Mouse (Mus musculus) c-Kit-positive CD71-positive TER-119-negative erythroid progenitor cells, embryonic 14.5 days (primary cell): ENCODE results near the gene Zfp57.
"Not testable (repeated sequence)": the region's sequence is repeated elsewhere in the genome, so short reads cannot be mapped to it uniquely, and the experiment has no call there.

ENCODE experiments used
- DNase-seq: peaks from one replicate; pipeline ENCODE4 v3.0.0-alpha.2; 2013; ENCODE audit warnings: low read depth

Gene Zfp57

GRCm38 (mm10) chr17:37000863-37001262, at the start of gene Zfp57:
Gene Zfp57, plus strand, starts transcription at chr17:37001163.
- DNase-seq = no peak

GRCm38 (mm10) chr17:36952631-36953030, 48.3 kb upstream of the Zfp57 start:
- DNase-seq = no peak

GRCm38 (mm10) chr17:36953062-36953461, 47.9 kb upstream of the Zfp57 start:
- DNase-seq = no peak

- peak; percentile 94 for DNase-seq
Measured at GRCm38 (mm10) chr17:36957999-36958743, 42.8 kb upstream of the Zfp57 start, which contains the start of the genes Znrd1 and Znrd1as. Gene Znrd1, minus strand, starts transcription at chr17:36958559. Gene Znrd1as, plus strand, starts transcription at chr17:36958592.

- no peak for DNase-seq
Measured at GRCm38 (mm10) chr17:36958884-36959283, 42.1 kb upstream of the Zfp57 start.

GRCm38 (mm10) chr17:36961125-36961524, 39.8 kb upstream of the Zfp57 start:
- no peak for DNase-seq

GRCm38 (mm10) chr17:36966875-36967274, 34.1 kb upstream of the Zfp57 start:
- no peak for DNase-seq

GRCm38 (mm10) chr17:36970316-36970890, 30.6 kb upstream of the Zfp57 start:
- no peak for DNase-seq

GRCm38 (mm10) chr17:36971172-36971850, 29.7 kb upstream of the Zfp57 start:
- DNase-seq = no peak

- no peak for DNase-seq
Measured at GRCm38 (mm10) chr17:36972791-36973190, 28.2 kb upstream of the Zfp57 start.

GRCm38 (mm10) chr17:36973271-36973787, 27.6 kb upstream of the Zfp57 start:
- DNase-seq = no peak

- DNase-seq = no peak
Measured at GRCm38 (mm10) chr17:36981221-36981813, 19.6 kb upstream of the Zfp57 start, which contains the start of gene 2410137M14Rik. Gene 2410137M14Rik, minus strand, starts transcription at chr17:36981237.

- DNase-seq = no peak
Measured at GRCm38 (mm10) chr17:36981845-36982244, 19.1 kb upstream of the Zfp57 start.

GRCm38 (mm10) chr17:36982253-36983155, 18.5 kb upstream of the Zfp57 start:
- DNase-seq = no peak

GRCm38 (mm10) chr17:36988475-36988874, 12.5 kb upstream of the Zfp57 start:
- no peak for DNase-seq

- no peak for DNase-seq
Measured at GRCm38 (mm10) chr17:36989437-36989836, 11.5 kb upstream of the Zfp57 start, which contains the start of gene H2-M5. Gene H2-M5, minus strand, starts transcription at chr17:36989537.

- not testable (repeated sequence) for DNase-seq
Measured at GRCm38 (mm10) chr17:36990630-36991029, 10.3 kb upstream of the Zfp57 start.

- DNase-seq = no peak
Measured at GRCm38 (mm10) chr17:36992336-36993104, 8.4 kb upstream of the Zfp57 start.

- no peak for DNase-seq
Measured at GRCm38 (mm10) chr17:36993770-36994325, 7.1 kb upstream of the Zfp57 start.

GRCm38 (mm10) chr17:36994528-36994927, 6.4 kb upstream of the Zfp57 start:
- no peak for DNase-seq
